Mouse (Mus musculus): Measurements from ENCODE around the gene Atp8a2. TPM values are rescaled to one million over a fixed set of nuclear protein-coding genes. Genes with fewer than 3 reads are reported as not detected.

Gene Atp8a2
- polyA plus RNA-seq, 2 experiments: 0.70 to 1.7 TPM

GRCm38 (mm10) chr14:60214040-60214439, 17.1 kb upstream of the Atp8a2 start:
- Histone ChIP-seq H3K27ac (replicated peaks; ENCODE audit: low read depth, low read length) (no peak overlapping the region), H3K4me1 (ENCODE audit: control insufficient read depth, insufficient read depth, low read length) (no peaks in the 10 kb centered on the region), H3K4me3 (replicated peaks; ENCODE audit: low read length) (no peak overlapping the region), H3K4me2 (replicated peaks; ENCODE audit: low read depth, low read length, severe bottlenecking) (no peak overlapping the region), H3K9ac (ENCODE audit: low read depth, low read length, severe bottlenecking) (no peak overlapping the region), H3K9me3 (ENCODE audit: control insufficient read depth, low read length) (no peaks in the 10 kb centered on the region), H3K36me3 (ENCODE audit: control insufficient read depth, insufficient read depth, low read length) (peaks cover 20% of the 10 kb centered on the region), H3K27me3 (ENCODE audit: control insufficient read depth, insufficient read depth, low read length) (no peaks in the 10 kb centered on the region)
- no peak for TF ChIP-seq POLR2A (IDR thresholded peaks at IDR 0.05; ENCODE audit: borderline replicate concordance, extremely low read depth, insufficient read depth, insufficient read length)
- DNase-seq (ENCODE audit: low spot score): peak; percentile 16
- no peak for ATAC-seq (ENCODE audit: low FRiP score, low read depth)
- 50% methylated on average over 1 of the region's 1 CpGs for WGBS

GRCm38 (mm10) chr14:60209166-60209565, 12.2 kb upstream of the Atp8a2 start:
- Histone ChIP-seq H3K4me2 (replicated peaks; ENCODE audit: low read depth, low read length, severe bottlenecking) (no peak overlapping the region), H3K4me3 (replicated peaks; ENCODE audit: low read length) (no peak overlapping the region), H3K4me1 (ENCODE audit: control insufficient read depth, insufficient read depth, low read length) (no peaks in the 10 kb centered on the region), H3K27me3 (ENCODE audit: control insufficient read depth, insufficient read depth, low read length) (no peaks in the 10 kb centered on the region), H3K27ac (replicated peaks; ENCODE audit: low read depth, low read length) (no peak overlapping the region), H3K9me3 (ENCODE audit: control insufficient read depth, low read length) (no peaks in the 10 kb centered on the region), H3K9ac (ENCODE audit: low read depth, low read length, severe bottlenecking) (no peak overlapping the region), H3K36me3 (ENCODE audit: control insufficient read depth, insufficient read depth, low read length) (no peaks in the 10 kb centered on the region)
- 93% methylated on average over 7 of the region's 7 CpGs for WGBS
- ATAC-seq (ENCODE audit: low FRiP score, low read depth) (no peak), DNase-seq (ENCODE audit: low spot score) (no peak)
- no peak for TF ChIP-seq POLR2A (IDR thresholded peaks at IDR 0.05; ENCODE audit: borderline replicate concordance, extremely low read depth, insufficient read depth, insufficient read length)

GRCm38 (mm10) chr14:60204993-60205392, 8.0 kb upstream of the Atp8a2 start:
- no peaks in the 10 kb centered on the region for H3K36me3 ChIP-seq (ENCODE audit: control insufficient read depth, insufficient read depth, low read length)
- no peaks in the 10 kb centered on the region for H3K4me1 ChIP-seq (ENCODE audit: control insufficient read depth, insufficient read depth, low read length)
- WGBS: 87% methylated on average over 6 of the region's 6 CpGs
- DNase-seq (ENCODE audit: low spot score): no peak
- no peak overlapping the region for H3K4me3 ChIP-seq (replicated peaks; ENCODE audit: low read length)
- H3K27me3 ChIP-seq (ENCODE audit: control insufficient read depth, insufficient read depth, low read length): no peaks in the 10 kb centered on the region
- TF ChIP-seq POLR2A (IDR thresholded peaks at IDR 0.05; ENCODE audit: borderline replicate concordance, extremely low read depth, insufficient read depth, insufficient read length): no peak
- H3K9me3 ChIP-seq (ENCODE audit: control insufficient read depth, low read length): no peaks in the 10 kb centered on the region
- ATAC-seq (ENCODE audit: low FRiP score, low read depth): no peak
- no peak overlapping the region for H3K9ac ChIP-seq (ENCODE audit: low read depth, low read length, severe bottlenecking)
- H3K4me2 ChIP-seq (replicated peaks; ENCODE audit: low read depth, low read length, severe bottlenecking): no peak overlapping the region
- H3K27ac ChIP-seq (replicated peaks; ENCODE audit: low read depth, low read length): no peak overlapping the region

GRCm38 (mm10) chr14:60195999-60196398, 980 bp downstream of the Atp8a2 start:
- no peaks in the 10 kb centered on the region for H3K4me1 ChIP-seq (ENCODE audit: control insufficient read depth, insufficient read depth, low read length)
- no peak for TF ChIP-seq POLR2A (IDR thresholded peaks at IDR 0.05; ENCODE audit: borderline replicate concordance, extremely low read depth, insufficient read depth, insufficient read length)
- DNase-seq (ENCODE audit: low spot score) (no peak), ATAC-seq (ENCODE audit: low FRiP score, low read depth) (no peak)
- 68% methylated on average over 5 of the region's 5 CpGs for WGBS
- H3K27ac ChIP-seq (replicated peaks; ENCODE audit: low read depth, low read length): no peak overlapping the region
- H3K27me3 ChIP-seq (ENCODE audit: control insufficient read depth, insufficient read depth, low read length): no peaks in the 10 kb centered on the region
- H3K4me2 ChIP-seq (replicated peaks; ENCODE audit: low read depth, low read length, severe bottlenecking): no peak overlapping the region
- no peaks in the 10 kb centered on the region for H3K36me3 ChIP-seq (ENCODE audit: control insufficient read depth, insufficient read depth, low read length)
- H3K4me3 ChIP-seq (replicated peaks; ENCODE audit: low read length): no peak overlapping the region
- no peak overlapping the region for H3K9ac ChIP-seq (ENCODE audit: low read depth, low read length, severe bottlenecking)
- H3K9me3 ChIP-seq (ENCODE audit: control insufficient read depth, low read length): no peaks in the 10 kb centered on the region

GRCm38 (mm10) chr14:60194606-60195005, 2.4 kb downstream of the Atp8a2 start:
- H3K9ac ChIP-seq (ENCODE audit: low read depth, low read length, severe bottlenecking): no peak overlapping the region
- no peaks in the 10 kb centered on the region for H3K9me3 ChIP-seq (ENCODE audit: control insufficient read depth, low read length)
- no peak for DNase-seq (ENCODE audit: low spot score)
- H3K4me3 ChIP-seq (replicated peaks; ENCODE audit: low read length): no peak overlapping the region
- H3K27ac ChIP-seq (replicated peaks; ENCODE audit: low read depth, low read length): no peak overlapping the region
- no peak for ATAC-seq (ENCODE audit: low FRiP score, low read depth)
- 77% methylated on average over 1 of the region's 1 CpGs for WGBS
- H3K36me3 ChIP-seq (ENCODE audit: control insufficient read depth, insufficient read depth, low read length): no peaks in the 10 kb centered on the region
- TF ChIP-seq POLR2A (IDR thresholded peaks at IDR 0.05; ENCODE audit: borderline replicate concordance, extremely low read depth, insufficient read depth, insufficient read length): no peak
- H3K4me2 ChIP-seq (replicated peaks; ENCODE audit: low read depth, low read length, severe bottlenecking): no peak overlapping the region
- H3K4me1 ChIP-seq (ENCODE audit: control insufficient read depth, insufficient read depth, low read length): no peaks in the 10 kb centered on the region
- H3K27me3 ChIP-seq (ENCODE audit: control insufficient read depth, insufficient read depth, low read length): no peaks in the 10 kb centered on the region

GRCm38 (mm10) chr14:60189771-60190170, 7.2 kb downstream of the Atp8a2 start:
- H3K27me3 ChIP-seq (ENCODE audit: control insufficient read depth, insufficient read depth, low read length): no peaks in the 10 kb centered on the region
- no peak overlapping the region for H3K4me2 ChIP-seq (replicated peaks; ENCODE audit: low read depth, low read length, severe bottlenecking)
- no peaks in the 10 kb centered on the region for H3K4me1 ChIP-seq (ENCODE audit: control insufficient read depth, insufficient read depth, low read length)
- TF ChIP-seq POLR2A (IDR thresholded peaks at IDR 0.05; ENCODE audit: borderline replicate concordance, extremely low read depth, insufficient read depth, insufficient read length): no peak
- 90% methylated on average over 5 of the region's 5 CpGs for WGBS
- H3K4me3 ChIP-seq (replicated peaks; ENCODE audit: low read length): no peak overlapping the region
- DNase-seq (ENCODE audit: low spot score): no peak
- H3K9ac ChIP-seq (ENCODE audit: low read depth, low read length, severe bottlenecking): no peak overlapping the region
- H3K9me3 ChIP-seq (ENCODE audit: control insufficient read depth, low read length): no peaks in the 10 kb centered on the region
- no peak for ATAC-seq (ENCODE audit: low FRiP score, low read depth)
- H3K36me3 ChIP-seq (ENCODE audit: control insufficient read depth, insufficient read depth, low read length): no peaks in the 10 kb centered on the region
- H3K27ac ChIP-seq (replicated peaks; ENCODE audit: low read depth, low read length): no peak overlapping the region
